ENCODE assay signal across 14 mouse cellular contexts in genomic region chr2:115775488-115776217, GRCm38 (mm10).
DNase-seq lines count a peak whose midpoint lies in the region; ATAC-seq and TF ChIP-seq lines count a peak whose summit lies in the region.
"Had no signal": no experiment of that assay in that cellular context is flagged by ENCODE, and none has a peak within 500 bp of the region (broad histone marks: within the 10 kb centered on the region; RNA-seq: fewer than 3 reads in every experiment).

No protein-coding gene starts in this region.

- H3K36me3 ChIP-seq in lung, postnatal 0 days (ENCODE audit: insufficient read depth, low read length), result no peaks in the 10 kb centered on the region
- H3K36me3 ChIP-seq in stomach, embryonic 16.5 days (ENCODE audit: control insufficient read depth, insufficient read depth, low read length), result no peaks in the 10 kb centered on the region
- H3K36me3 ChIP-seq in thymus, adult 2 months (ENCODE audit: control insufficient read depth, insufficient read depth, low read length), result no peaks in the 10 kb centered on the region
- H3K36me3 ChIP-seq: embryonic facial prominence, embryonic 15.5 days; liver, embryonic 12.5 days had no signal

- DNase-seq in adrenal gland, postnatal 14 days, result peak; percentile 30
- no peak for DNase-seq in adrenal gland, postnatal 10 days
- peak; percentile 16 for DNase-seq in lung, postnatal 0 days (ENCODE audit: low spot score)
- no peak for DNase-seq in lung, postnatal 4 days
- peak; percentile 70 for DNase-seq in kidney, postnatal 14 days
- no peak for DNase-seq in thymus, adult 2 months
- DNase-seq in ovary, postnatal 14 days (ENCODE audit: low spot score), result no peak
- DNase-seq: cerebellum, adult 9-11 months; midbrain, embryonic 14.5 days; thymus, postnatal 4 days had no signal

- H3K4me3 ChIP-seq in lung, postnatal 0 days (ENCODE audit: low read depth, low read length), result no peak overlapping the region
- H3K4me3 ChIP-seq in stomach, embryonic 16.5 days (replicated peaks; ENCODE audit: low read length), result no peak overlapping the region
- H3K4me3 ChIP-seq in thymus, adult 2 months (ENCODE audit: control insufficient read depth, insufficient read depth, low read length), result no peak overlapping the region
- H3K4me3 ChIP-seq: embryonic facial prominence, embryonic 15.5 days; hindbrain, embryonic 10.5 days; liver, embryonic 12.5 days had no signal

- WGBS in lung, postnatal 0 days, result 40% methylated on average over 8 of the region's 8 CpGs
- WGBS in stomach, embryonic 16.5 days, result 26% methylated on average over 8 of the region's 8 CpGs
- 65% methylated on average over 8 of the region's 8 CpGs for WGBS in thymus, adult 2 months

- no peak overlapping the region for H3K4me2 ChIP-seq in lung, postnatal 0 days (replicated peaks; ENCODE audit: low read depth, low read length)
- H3K4me2 ChIP-seq in stomach, embryonic 16.5 days (ENCODE audit: low read depth, low read length), result no peak overlapping the region
- H3K4me2 ChIP-seq: embryonic facial prominence, embryonic 15.5 days; liver, embryonic 12.5 days had no signal

- ATAC-seq in lung, postnatal 0 days, result no peak
- ATAC-seq in stomach, embryonic 16.5 days (ENCODE audit: insufficient read depth, low FRiP score), result peak; percentile 77; the same call in 1 of the 2 replicates
- ATAC-seq: liver, embryonic 12.5 days had no signal

- TF ChIP-seq EP300 in lung, postnatal 0 days (IDR thresholded peaks at IDR 0.05), result no peak

- no peaks in the 10 kb centered on the region for H3K27me3 ChIP-seq in lung, postnatal 0 days (replicated peaks; ENCODE audit: insufficient read depth, low read length)
- H3K27me3 ChIP-seq in stomach, embryonic 16.5 days (ENCODE audit: control insufficient read depth, insufficient read depth, low read length), result no peaks in the 10 kb centered on the region
- no peaks in the 10 kb centered on the region for H3K27me3 ChIP-seq in thymus, adult 2 months (ENCODE audit: control insufficient read depth, insufficient read depth, low read length)
- H3K27me3 ChIP-seq: embryonic facial prominence, embryonic 15.5 days; liver, embryonic 12.5 days had no signal

- TF ChIP-seq POLR2A in thymus, adult 2 months (IDR thresholded peaks at IDR 0.05; ENCODE audit: control insufficient read depth, extremely low read depth, insufficient read depth, low read length, poor library complexity), result no peak

- peaks cover 13% of the 10 kb centered on the region; the same call in 1 of the 2 replicates for H3K4me1 ChIP-seq in lung, postnatal 0 days (ENCODE audit: insufficient read depth, low read depth, low read length)
- H3K4me1 ChIP-seq in stomach, embryonic 16.5 days (ENCODE audit: control insufficient read depth, insufficient read depth, low read length), result peaks cover 39% of the 10 kb centered on the region
- no peaks in the 10 kb centered on the region for H3K4me1 ChIP-seq in thymus, adult 2 months (replicated peaks; ENCODE audit: control insufficient read depth, insufficient read depth, low read length)
- H3K4me1 ChIP-seq: hindbrain, embryonic 10.5 days; liver, embryonic 12.5 days had no signal

- no peak overlapping the region for H3K27ac ChIP-seq in lung, postnatal 0 days (ENCODE audit: low read length)
- peak overlapping the region; percentile 79 for H3K27ac ChIP-seq in stomach, embryonic 16.5 days (ENCODE audit: low read length)
- H3K27ac ChIP-seq in thymus, adult 2 months (ENCODE audit: control insufficient read depth, insufficient read depth, low read length), result no peak overlapping the region
- H3K27ac ChIP-seq: embryonic facial prominence, embryonic 15.5 days; hindbrain, embryonic 10.5 days; liver, embryonic 12.5 days had no signal

- no peaks in the 10 kb centered on the region for H3K9me3 ChIP-seq in lung, postnatal 0 days (ENCODE audit: low read length)
- no peaks in the 10 kb centered on the region for H3K9me3 ChIP-seq in stomach, embryonic 16.5 days (replicated peaks; ENCODE audit: control insufficient read depth, low read length)
- H3K9me3 ChIP-seq: embryonic facial prominence, embryonic 15.5 days; hindbrain, embryonic 10.5 days; liver, embryonic 12.5 days had no signal

- no peak for TF ChIP-seq CTCF in lung, postnatal 0 days (IDR thresholded peaks at IDR 0.05)
- TF ChIP-seq CTCF in thymus, adult 2 months (IDR thresholded peaks at IDR 0.05; ENCODE audit: borderline replicate concordance, control insufficient read depth, extremely low read depth, insufficient read depth, low read length, poor library complexity), result no peak

- no peak overlapping the region for H3K9ac ChIP-seq in lung, postnatal 0 days (replicated peaks; ENCODE audit: low read depth)
- no peak overlapping the region for H3K9ac ChIP-seq in stomach, embryonic 16.5 days (ENCODE audit: low read length)
- H3K9ac ChIP-seq: embryonic facial prominence, embryonic 15.5 days; liver, embryonic 12.5 days had no signal

Comparison
In these comparisons a context has a peak if more than half of its experiments do, and no peak if none do; other contexts are left out.
1. DNase-seq: peak in adrenal gland, postnatal 14 days (single experiment), lung, postnatal 0 days (single experiment) and kidney, postnatal 14 days (single experiment); none in adrenal gland, postnatal 10 days (single experiment), lung, postnatal 4 days (0 of 2), thymus, adult 2 months (single experiment) and ovary, postnatal 14 days (single experiment).